Mouse (Mus musculus): ENCODE measurements around the gene Olfr209. TPM values are rescaled to one million over a fixed set of nuclear protein-coding genes. Genes with fewer than 3 reads are reported as not detected.
"Not testable (repeated sequence)": the region's sequence is repeated elsewhere in the genome, so short reads cannot be mapped to it uniquely, and the experiment has no call there.

Gene Olfr209
- total RNA-seq (2021): not detected
- long read RNA-seq, experiment 1: 0 reads
- long read RNA-seq, experiment 2: 0 reads

DNA sequence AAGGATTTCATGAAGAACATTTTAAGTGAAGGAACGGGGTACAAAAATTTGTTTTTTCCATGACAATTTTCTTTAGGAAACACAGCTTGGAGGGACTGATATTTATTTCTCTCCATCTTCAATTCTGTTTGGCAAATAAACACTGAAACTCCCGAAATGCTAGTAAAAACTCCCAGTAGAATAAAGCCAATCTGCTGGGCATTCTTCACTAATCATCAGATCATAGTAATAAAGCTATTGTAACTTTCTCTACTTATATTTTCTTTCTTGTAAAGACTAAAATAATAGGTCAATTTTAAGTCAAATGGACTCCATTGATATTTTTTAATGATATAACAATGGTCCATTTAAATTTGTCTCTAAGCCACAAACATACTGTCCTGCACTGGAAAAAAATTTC is at the start of gene Olfr209:
Gene Olfr209 (minus strand): TSS at position 101 of the 400 bp plus-strand sequence.
- no peak for DNase-seq (ENCODE audit: low spot score in 2 of 2)
- intact Hi-C loops (cut with DNase I): no loop called here

DNA sequence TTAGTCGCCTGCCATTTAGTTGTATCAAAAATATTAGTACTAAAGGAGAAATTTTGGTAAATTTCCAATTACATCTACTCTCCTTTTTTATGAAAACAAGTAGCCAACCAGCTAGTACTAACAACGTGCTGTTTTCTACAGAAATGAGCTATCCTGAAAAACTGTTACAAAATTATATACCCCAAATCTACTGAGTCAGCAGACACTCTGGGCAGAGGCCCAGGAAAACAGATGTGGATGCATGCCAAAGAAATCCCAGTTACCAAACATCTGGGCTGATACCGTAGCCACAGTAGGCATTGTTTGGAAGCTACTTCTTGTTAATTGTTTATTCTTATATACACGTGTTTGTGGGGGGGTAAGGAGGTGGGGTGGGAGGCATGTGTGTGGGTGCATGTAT is 49.7 kb upstream of the Olfr209 start:
- intact Hi-C loops (cut with DNase I): no loop called here
- peak in 1 of 2 experiments; percentile 14 for DNase-seq (ENCODE audit: low spot score in 2 of 2)

DNA sequence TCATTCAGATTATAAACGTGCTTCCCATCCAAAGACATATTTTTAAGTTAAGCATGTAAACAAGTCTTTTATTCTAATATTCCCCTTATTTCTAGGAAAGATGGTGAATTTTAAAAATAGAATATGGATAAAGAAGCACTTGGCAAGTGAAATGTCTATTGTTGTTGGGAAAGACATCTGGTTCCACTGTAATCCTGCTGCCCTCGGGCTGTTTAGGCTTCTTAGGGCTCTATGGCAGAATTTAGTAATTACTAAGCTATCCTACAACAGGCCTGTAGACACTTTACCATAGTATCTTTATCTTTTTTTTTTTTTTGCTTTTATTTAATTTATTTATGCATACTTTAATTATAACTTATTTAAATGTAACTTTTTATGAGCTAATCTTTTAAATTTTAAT is 46.0 kb upstream of the Olfr209 start:
- DNase-seq (ENCODE audit: low spot score in 2 of 2): no peak
- intact Hi-C loops (cut with DNase I): no loop called here

GRCm38 (mm10) chr16:59409341-59409748 is 45.6 kb upstream of the Olfr209 start:
- no peak for DNase-seq (ENCODE audit: low spot score in 2 of 2)
- intact Hi-C loops (cut with DNase I): no loop called here

GRCm38 (mm10) chr16:59407032-59407431 is 43.2 kb upstream of the Olfr209 start, which contains the start of gene Gabrr3:
Gabrr3 (plus strand) TSS chr16:59407332.
- DNase-seq (ENCODE audit: low spot score in 2 of 2): no peak
- intact Hi-C loops (cut with DNase I): no loop called here

- intact Hi-C loops (cut with DNase I): loop anchor here (5.0 kb wide), 1 partner anchor 727 kb away; no protein-coding TSS in a partner anchor
- no peak for DNase-seq (ENCODE audit: low spot score in 2 of 2)
These were observed 41.0 kb upstream of the Olfr209 start for GRCm38 (mm10) chr16:59404798-59405197.

- peak; percentile 39 to 63 for DNase-seq (ENCODE audit: low spot score in 2 of 2)
- intact Hi-C loops (cut with DNase I): loop anchor here (5.0 kb wide), 1 partner anchor 726 kb away; no protein-coding TSS in a partner anchor
These were observed 39.9 kb upstream of the Olfr209 start for GRCm38 (mm10) chr16:59403684-59404083.

GRCm38 (mm10) chr16:59401985-59402384 is 38.2 kb upstream of the Olfr209 start:
- intact Hi-C loops (cut with DNase I): loop anchor here (5.0 kb wide), 1 partner anchor 725 kb away; no protein-coding TSS in a partner anchor
- DNase-seq (ENCODE audit: low spot score in 2 of 2): no peak

GRCm38 (mm10) chr16:59401102-59401501 is 37.3 kb upstream of the Olfr209 start:
- DNase-seq (ENCODE audit: low spot score in 2 of 2): no peak
- intact Hi-C loops (cut with DNase I): loop anchor here (5.0 kb wide), 1 partner anchor 724 kb away; no protein-coding TSS in a partner anchor

DNA sequence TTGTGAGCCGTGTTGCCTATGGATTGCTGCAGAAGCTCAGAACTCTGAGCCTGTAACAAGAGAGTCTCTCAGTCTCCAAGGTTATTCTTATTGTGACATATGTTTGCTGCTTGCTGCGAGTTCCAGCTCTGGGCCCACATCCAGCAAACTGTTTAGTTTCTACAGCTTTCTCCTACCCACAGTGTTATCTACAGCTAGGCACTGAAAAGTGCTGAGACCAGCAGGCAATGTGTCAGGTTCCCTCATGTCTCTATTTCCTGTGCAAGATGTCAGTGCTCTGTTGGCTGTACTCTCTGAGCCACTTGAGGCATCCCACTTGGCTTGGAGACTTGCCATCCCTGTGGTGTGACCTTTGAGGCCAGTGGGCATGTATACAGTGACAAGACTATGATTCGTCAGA is 29.5 kb upstream of the Olfr209 start:
- intact Hi-C loops (cut with DNase I): no loop called here
- DNase-seq (ENCODE audit: low spot score in 2 of 2): peak; percentile 63 to 66

DNA sequence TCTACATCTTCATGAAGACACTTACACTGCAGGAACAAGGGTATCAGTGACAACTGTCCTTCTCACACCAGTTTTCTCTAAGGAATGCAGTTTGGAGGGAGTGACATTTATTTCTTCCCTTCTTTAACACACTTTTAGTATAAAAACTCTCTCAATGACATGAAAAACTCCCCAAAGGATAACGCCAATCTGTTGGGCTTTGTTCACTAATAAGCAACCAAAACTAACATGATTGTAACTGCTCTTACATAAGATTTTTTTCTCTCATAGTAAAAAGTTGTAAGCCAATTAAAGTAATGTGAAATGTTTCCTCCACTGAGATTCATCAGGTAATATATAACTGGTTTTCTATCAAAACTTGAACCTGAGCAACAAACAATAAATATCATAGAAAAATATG is 14.6 kb downstream of the Olfr209 start, which contains the start of gene Olfr206:
Gene Olfr206 (minus strand): TSS at position 101 of the 400 bp plus-strand sequence.
- no peak for DNase-seq (ENCODE audit: low spot score in 2 of 2)
- intact Hi-C loops (cut with DNase I): no loop called here

DNA sequence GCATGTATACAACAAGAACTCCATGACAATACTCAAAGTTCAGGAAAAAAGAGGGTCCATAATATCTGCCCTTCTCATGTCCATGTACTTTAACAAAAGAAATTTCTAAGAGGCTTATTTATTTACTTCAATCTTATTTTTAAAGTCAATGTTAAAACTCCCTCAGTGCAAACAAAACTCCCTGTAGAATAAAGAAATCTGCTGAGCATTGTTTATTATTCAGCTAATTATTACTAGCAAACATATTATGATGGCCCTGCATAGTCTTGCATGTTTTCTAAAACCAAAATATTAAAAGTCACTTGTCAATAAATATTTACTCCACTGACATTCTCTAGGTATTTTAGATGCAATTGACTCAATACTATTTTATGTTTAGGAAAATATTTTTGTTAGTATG is 32.8 kb downstream of the Olfr209 start, which contains the start of gene Olfr205:
Gene Olfr205 (minus strand): TSS at position 101 of the 400 bp plus-strand sequence.
- intact Hi-C loops (cut with DNase I): no loop called here
- no peak for DNase-seq (ENCODE audit: low spot score in 2 of 2)

DNA sequence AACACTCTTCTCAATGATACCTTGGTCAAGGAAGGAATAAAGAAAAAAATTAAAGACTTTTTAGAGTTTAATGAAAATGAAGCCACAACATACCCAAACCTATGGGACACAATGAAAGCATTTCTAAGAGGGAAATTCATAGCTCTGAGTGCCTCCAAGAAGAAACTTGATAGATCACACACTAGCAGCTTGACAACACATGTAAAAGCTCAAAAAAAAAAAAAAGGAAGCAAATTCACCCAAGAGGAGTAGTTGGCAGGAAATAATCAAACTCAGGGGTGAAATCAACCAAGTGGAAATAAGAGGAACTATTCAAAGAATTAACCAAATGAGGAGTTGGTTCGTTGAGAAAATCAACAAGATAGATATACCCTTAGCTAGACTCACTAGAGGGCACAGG is 40.5 kb downstream of the Olfr209 start:
- intact Hi-C loops (cut with DNase I): not testable (repeated sequence)

DNA sequence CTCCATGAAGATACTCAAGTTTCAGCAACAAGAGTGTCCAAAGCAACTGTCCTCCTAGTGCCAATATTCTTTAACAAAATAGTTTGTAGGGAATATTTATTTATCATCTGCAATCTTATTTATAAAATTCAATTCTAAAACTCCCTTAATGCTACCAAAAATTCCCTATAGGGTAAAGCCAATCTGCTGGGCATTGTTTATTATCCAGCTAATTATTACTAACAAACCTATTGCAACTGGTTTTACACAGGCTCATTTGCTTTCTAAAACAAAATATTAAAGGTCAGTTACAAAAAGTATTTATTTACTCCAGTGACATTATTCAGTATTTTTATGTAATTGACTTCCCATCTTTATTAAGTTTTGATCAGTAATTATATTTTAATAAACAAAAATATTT is 45.6 kb downstream of the Olfr209 start, which contains the start of gene Olfr204:
Gene Olfr204 (minus strand): TSS at position 101 of the 400 bp plus-strand sequence.
- intact Hi-C loops (cut with DNase I): no loop called here
- DNase-seq (ENCODE audit: low spot score in 2 of 2): no peak

More for the DNA sequence above, 40.5 kb downstream of the Olfr209 start:
- DNase-seq (ENCODE audit: low spot score in 2 of 2): not testable (repeated sequence)

Other genes starting within 250 kb of the Olfr209 start
- not detected for gene Olfr194, start 242.9 kb downstream of the Olfr209 start, total RNA-seq (2021)
- gene Olfr195, start 216.9 kb downstream of the Olfr209 start, total RNA-seq (2021): not detected
- gene Olfr196, start 193.5 kb downstream of the Olfr209 start, total RNA-seq (2021): not detected
- gene Olfr198, start 160.5 kb downstream of the Olfr209 start, total RNA-seq (2021): not detected
- not detected for gene Olfr199, start 144.2 kb downstream of the Olfr209 start, total RNA-seq (2021)
- not detected for gene Olfr201, start 91.4 kb downstream of the Olfr209 start, total RNA-seq (2021)
- not detected for gene Olfr202, start 77.2 kb downstream of the Olfr209 start, total RNA-seq (2021)
- gene Olfr203, start 65.1 kb downstream of the Olfr209 start, total RNA-seq (2021): not detected
- gene Olfr204, start 45.7 kb downstream of the Olfr209 start, total RNA-seq (2021): under 1 TPM in 1 of 2 experiments, not detected in 1; 0.07 TPM
- gene Olfr205, start 32.9 kb downstream of the Olfr209 start, total RNA-seq (2021): not detected
- not detected for gene Olfr206, start 14.7 kb downstream of the Olfr209 start, total RNA-seq (2021)
- gene Gabrr3, start 43.3 kb upstream of the Olfr209 start, total RNA-seq (2021): under 1 TPM in 1 of 2 experiments, not detected in 1; 0.11 TPM
- 10 to 100 TPM; 10.4 to 10.7 TPM for gene Riox2, start 107.8 kb upstream of the Olfr209 start, total RNA-seq (2021)
- 1 to 10 TPM; 4.0 to 5.6 TPM for gene Crybg3, start 237.0 kb upstream of the Olfr209 start, total RNA-seq (2021)

All from left cerebral cortex, postnatal 14 days (tissue).